Mouse (Mus musculus) activated CD4-positive, CD25-positive, alpha-beta regulatory T cell, adult 4 months (primary cell): ENCODE measurements around the gene Atp6v0a1. TPM values are rescaled to one million over a fixed set of nuclear protein-coding genes. Genes with fewer than 3 reads are reported as not detected.

Source experiments
- ATAC-seq: one replicate; pipeline ENCODE4 v1.8.0; 2017
- polyA plus RNA-seq, 2 experiments: library from polyadenylated mRNA; unstranded; fragments of 100-300 nt; shearing (Covaris generic); gene quantifications; one replicate each; pipeline ENCODE4 v1.2.1; 2017

The Atp6v0a1 gene
- polyA plus RNA-seq, result 1 to 10 TPM; 4.3 to 4.7 TPM

DNA sequence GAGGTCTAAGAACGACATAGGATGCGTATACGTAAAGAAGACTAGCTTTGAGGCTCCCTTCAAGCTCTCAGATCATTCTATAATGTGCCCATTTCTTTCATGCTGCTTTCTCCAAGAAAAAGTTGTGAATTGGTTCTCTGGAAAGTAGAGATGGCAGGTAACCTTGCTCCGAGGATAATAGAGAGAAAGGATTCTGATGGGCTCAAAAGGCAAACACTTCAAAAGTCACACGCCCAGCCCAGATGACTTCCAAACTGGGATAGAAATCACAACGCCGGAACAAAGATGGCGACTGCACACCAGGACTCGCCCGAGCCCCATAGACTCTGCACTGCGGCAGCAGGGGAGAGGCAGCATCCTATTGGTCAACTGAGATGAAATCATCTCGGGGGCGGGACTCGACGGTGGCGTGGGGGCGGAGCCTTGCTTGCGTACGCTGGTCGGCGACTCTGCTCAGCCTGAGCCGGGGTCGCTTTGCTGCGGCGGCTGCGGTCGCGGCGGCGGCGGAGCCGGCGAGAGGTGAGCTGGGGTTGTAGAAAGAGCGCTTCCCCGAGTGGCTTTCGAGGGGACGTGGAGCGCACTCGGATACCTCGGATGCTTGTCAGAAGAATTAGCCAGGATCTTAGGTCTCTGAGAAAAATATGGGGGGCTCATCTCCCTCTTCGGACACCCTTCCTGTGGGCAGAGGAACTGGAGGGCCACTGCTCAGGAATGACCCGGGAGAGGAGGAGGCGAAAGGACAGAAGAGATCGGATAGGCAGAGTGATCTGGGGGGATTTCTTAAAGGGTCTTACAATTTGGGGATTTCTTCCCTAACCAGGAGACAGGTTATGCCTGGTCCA is at the start of gene Atp6v0a1:
Atp6v0a1 (plus strand) TSS at position 407 of the 842 bp plus-strand sequence.
- ATAC-seq, result peak; percentile 84

GRCm38 (mm10) chr11:100959464-100959810 is 49.8 kb upstream of the Atp6v0a1 start:
- no peak for ATAC-seq

- no peak for ATAC-seq
Observed at GRCm38 (mm10) chr11:100959826-100960225, 49.4 kb upstream of the Atp6v0a1 start.

DNA sequence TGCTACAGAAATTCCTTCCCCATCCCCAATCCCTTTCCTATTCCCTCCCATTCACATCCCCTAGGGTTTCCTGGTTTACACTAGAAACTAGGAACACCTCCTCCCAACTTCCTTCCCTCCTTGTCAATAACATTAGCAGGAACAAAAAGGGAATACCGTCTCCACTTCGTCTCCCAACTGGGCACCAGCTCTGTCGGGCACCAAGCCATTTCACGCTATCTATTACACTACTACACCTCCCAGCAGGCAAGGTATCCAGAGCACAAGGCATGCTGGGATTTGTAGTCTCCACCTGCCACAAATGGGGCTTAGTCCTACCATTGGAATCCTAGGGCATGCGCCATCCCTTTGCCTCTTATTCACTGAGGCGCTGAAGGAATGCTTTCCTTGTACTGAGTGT is 48.7 kb upstream of the Atp6v0a1 start:
- no peak for ATAC-seq

DNA sequence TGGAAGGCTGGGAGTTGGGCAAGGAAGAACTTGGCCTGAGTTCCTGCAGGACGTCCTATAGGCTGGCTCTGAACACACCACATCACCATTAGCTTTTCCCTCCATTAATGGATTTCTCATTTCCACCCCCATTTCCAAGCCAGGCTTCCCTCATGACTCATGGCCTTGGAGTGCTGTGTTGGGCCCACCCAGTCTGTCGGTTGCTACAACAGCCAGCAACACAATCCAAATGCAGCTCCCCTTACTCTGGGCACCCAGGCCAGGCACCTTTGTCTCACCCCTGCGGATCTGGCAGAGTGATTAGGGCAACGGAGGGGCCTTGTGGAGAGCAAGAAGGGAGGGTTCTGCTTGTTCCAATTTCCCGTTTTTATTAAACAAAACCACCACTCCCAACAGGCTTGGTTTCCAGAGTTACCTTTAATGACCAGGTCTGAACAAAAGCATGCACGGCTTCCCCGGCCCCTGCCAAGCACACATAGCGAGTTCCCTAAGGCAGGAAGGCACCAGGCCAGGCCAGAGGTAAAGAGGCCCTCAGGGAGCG is 46.8 kb upstream of the Atp6v0a1 start:
- no peak for ATAC-seq

DNA sequence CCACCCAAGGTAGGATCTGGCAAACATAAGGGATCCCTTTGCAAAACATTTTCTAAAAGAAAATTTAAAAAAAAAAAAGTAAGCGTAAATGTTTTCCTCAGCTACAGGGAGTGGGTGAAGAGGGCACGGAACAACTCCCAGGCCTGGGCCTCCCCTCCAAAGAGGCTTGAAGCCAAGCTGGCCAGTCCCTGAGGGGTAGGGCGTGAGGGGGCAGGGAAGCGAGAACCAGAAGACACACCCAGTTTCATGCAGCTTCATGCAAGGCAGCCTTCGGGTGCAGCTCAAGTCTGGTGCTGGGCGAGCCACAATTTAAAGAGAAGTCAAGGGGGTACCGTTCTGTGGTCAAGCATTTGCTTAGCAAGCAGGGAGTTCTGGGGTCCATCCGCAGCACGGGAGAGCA is 45.6 kb upstream of the Atp6v0a1 start:
- no peak for ATAC-seq

DNA sequence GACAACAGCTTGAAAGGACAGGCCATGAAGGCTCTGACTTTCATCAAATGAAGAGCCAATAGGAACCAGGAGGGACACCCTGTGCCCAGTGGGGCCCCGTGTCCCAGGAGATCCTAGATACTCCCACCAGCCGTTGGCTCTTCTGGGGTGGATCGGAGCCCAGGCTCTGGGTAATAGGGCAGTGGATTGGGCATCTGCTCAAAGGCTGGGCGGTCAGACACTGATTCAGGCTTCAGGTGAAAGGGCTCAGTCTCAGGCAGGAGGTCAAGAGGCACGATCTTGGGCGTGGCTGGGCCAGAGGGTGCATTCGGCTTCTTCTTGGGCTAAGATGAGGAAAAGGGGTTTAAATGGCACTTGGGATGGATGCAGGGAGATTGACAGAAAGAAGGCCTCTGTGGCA is 45.1 kb upstream of the Atp6v0a1 start:
- no peak for ATAC-seq

GRCm38 (mm10) chr11:100964901-100965542 is 44.2 kb upstream of the Atp6v0a1 start:
- ATAC-seq, result no peak

DNA sequence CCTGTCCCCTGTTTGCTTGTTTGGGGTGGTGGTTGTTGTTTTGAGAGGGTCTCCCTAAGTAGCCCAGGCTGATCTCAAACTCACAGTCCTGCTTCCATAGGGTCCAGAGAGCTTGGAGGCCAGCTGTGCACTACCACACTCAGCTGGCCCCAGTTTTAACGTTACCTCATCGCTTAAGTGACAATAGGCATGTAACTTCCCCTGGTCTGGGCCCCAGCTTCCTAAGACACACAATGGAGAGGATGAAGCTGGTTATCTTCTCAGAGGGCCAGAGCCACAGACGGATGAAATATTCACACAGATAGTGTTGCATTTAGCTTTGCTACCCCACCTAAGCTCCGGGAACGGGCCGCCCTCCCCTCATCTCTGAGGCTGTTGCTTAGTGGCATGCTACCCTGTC is 43.5 kb upstream of the Atp6v0a1 start:
- ATAC-seq, result no peak

DNA sequence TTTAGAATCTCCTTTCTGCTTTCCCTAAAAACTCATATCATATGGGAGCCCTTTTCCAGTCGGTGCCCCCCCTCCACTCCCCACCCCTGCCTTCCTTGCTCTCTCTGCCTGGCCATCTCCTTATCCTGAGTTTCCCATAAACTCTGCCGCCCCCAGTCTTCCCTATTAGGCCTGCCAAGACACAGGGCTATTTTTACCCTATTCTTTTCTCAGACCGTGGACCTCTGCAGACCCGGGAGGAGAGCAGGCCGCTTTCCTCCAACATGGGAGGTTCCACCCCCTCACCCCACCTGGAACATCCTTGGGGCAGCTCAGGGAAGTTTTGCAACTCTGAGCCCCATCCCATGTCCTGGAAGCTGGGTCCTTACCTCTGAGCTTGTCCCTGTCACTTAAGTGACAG is 41.9 kb upstream of the Atp6v0a1 start:
- ATAC-seq, result no peak

- ATAC-seq, result no peak
Observed at GRCm38 (mm10) chr11:100967881-100968420, 41.3 kb upstream of the Atp6v0a1 start.

DNA sequence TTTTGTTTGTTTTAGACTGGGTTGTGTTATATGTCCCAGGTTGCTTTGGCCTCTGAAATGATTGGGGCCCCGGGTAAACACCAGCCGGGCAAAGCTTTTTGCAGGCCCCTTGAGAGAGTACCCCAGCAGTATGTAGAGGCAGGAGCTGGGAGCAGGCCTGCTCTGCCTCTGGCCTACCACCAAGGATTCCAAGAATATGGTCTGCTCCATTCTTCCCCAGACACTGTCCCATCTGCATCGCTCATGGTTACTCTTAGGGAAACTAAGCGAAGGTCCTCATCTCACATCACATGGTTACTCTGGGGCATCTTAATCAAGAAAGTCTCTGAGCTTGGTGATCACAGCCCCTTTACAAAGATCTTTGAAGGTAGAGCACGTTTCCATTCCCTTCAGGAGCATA is 40.8 kb upstream of the Atp6v0a1 start:
- no peak for ATAC-seq

GRCm38 (mm10) chr11:100969189-100969743 is 40.0 kb upstream of the Atp6v0a1 start:
- no peak for ATAC-seq

DNA sequence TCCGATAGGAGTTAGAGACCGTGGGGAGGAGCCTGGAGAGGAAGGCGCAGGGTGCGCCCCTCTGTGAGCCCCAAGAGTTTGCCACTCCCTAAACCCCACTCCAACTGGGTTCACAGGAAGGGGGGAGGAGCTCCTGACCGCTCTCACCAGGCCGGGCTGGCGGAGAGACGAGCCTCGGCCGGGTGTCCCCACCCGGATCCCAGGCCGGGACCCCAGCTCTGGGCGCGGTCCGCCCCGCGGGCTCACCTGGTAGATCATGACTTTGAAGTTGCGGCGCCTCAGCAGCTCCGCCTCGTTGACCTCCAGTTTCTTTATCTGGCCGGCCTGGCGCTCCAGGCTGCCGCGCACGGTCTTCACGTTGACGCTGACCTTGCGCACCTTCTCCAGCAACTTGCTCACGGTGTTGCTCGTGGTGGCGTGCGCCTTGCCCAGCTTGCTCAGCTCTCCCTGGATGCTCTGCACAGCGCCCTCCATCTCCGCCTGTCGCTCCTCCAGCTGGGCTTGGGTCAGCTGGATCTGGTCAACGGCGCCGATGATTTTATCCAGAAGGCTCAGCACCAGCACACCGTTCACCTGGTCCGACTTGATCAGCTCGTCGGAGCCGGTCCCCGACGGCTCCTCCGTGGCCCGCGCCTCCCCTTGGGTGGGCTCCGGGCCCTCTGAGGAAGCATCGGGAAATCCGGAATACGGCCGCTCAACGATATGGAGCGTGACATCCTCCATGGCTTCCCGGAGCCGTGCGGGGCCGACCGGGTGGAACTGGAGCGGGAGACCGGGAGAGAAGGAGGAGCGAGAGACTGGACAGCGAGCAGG is 39.3 kb upstream of the Atp6v0a1 start:
- ATAC-seq, result no peak

GRCm38 (mm10) chr11:100970557-100970937 is 38.7 kb upstream of the Atp6v0a1 start, which contains the start of gene Cavin1:
TSS of gene Cavin1 (minus strand) at chr11:100970887.
- no peak for ATAC-seq

DNA sequence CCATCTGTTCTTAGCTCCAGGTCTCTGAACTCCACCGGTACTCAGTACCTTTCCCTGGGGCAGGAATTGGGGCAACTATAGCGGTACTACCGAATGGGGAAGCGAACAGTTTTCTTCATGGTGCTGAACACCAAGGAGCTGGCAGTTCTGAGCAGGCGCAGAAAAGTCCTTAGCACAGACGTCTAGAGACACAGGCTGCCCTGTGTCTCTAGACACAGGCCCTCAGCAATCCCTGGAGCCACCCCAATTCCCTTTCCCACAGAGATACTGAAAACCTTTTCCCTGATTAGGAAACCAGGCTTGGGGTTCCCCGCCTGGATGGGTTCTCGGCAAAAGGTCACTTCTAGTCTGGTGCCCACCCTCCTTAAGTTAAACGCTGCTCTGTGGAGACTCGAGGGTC is 37.8 kb upstream of the Atp6v0a1 start:
- ATAC-seq, result no peak

- no peak for ATAC-seq
Observed at GRCm38 (mm10) chr11:100973245-100973644, 36.0 kb upstream of the Atp6v0a1 start.

- no peak for ATAC-seq
Observed at GRCm38 (mm10) chr11:100974381-100974970, 34.8 kb upstream of the Atp6v0a1 start.

GRCm38 (mm10) chr11:100975241-100975640 is 34.0 kb upstream of the Atp6v0a1 start:
- ATAC-seq, result no peak

DNA sequence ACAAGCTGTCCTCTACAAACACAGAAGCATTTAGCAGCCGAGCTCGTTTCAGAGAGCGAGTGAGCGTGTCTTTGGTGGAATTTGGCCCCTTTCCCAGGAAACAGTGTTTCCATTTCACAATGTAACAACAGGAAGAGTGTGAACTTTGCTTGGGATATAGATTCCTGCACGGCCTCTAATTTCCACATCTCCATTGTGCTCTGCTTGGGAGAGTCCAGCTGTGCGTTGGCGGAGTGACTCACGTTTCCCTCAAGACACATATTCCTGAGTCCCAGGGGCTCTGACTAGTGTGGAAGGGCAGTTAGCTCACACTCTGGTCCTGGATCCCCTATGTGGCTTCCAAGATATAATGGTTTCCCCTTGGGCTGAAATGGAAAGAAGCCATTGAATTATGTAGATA is 29.4 kb upstream of the Atp6v0a1 start:
- ATAC-seq, result no peak

GRCm38 (mm10) chr11:100980438-100980837 is 28.8 kb upstream of the Atp6v0a1 start:
- ATAC-seq, result no peak

- ATAC-seq, result no peak
Observed at GRCm38 (mm10) chr11:100981236-100981635, 28.0 kb upstream of the Atp6v0a1 start.
